Mouse (Mus musculus) thymus, adult 2 months (tissue): ENCODE results near the gene Stard7.

Source experiments
- CTCF ChIP-seq: fragments of 200-500 bp; IDR thresholded peaks from 2 replicates; pipeline ENCODE4 v1.5.1; 2012; ENCODE audit warnings: mild to moderate bottlenecking, control low read depth, low read length, moderate library complexity, borderline replicate concordance; ENCODE audit not compliant: control insufficient read depth, poor library complexity, insufficient read depth; ENCODE audit errors: extremely low read depth
- POLR2A ChIP-seq: fragments of 200-500 bp; IDR thresholded peaks from 2 replicates; pipeline ENCODE4 v1.6.1; 2012; ENCODE audit warnings: mild to moderate bottlenecking, low read length, control low read depth, moderate library complexity; ENCODE audit not compliant: control insufficient read depth, poor library complexity, insufficient read depth; ENCODE audit errors: extremely low read depth

- no peak for TF ChIP-seq POLR2A
- no peak for TF ChIP-seq CTCF
These were observed 45.1 kb downstream of the Stard7 start for GRCm38 (mm10) chr2:127315155-127315470.
